ENCODE assay signal across 18 mouse cellular contexts in the genomic region with DNA sequence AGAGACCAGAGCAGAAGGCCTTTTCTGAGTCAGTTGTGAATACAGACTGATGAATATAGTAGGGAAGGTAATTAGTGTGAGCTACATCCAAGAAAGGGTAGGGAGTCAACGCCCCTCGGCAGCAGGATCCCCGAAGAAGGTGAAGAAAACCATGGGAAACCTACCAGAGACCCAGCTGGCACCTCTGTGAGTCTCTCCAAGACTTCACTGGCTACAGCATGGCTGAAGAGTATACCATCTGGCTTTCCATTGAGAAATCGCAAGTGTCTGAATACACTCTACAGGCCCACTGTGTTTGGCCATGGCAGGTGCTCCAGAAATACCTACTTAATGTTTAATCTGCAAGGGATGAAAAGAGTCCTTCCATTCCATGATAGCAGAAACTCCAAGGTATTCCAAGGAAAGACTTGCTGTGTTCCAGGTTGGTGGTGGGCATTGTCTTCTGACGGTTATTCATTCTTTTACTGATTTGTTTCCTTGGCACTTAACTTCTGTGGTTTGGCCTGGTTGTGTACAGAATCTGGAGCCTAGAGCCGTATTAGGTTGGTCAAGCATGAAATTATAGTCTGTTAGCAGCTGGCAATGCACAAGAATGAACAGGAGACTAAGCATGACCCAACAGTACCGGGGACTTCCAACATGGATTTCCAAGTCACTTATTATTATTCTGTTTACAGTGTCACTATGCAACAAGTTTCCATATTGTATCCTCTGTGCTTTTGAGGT.
A peak's percentile ranks its signal among the peaks of the same experiment; 100 is the strongest.
DNase-seq lines count a peak whose midpoint lies in the region; ATAC-seq and TF ChIP-seq lines count a peak whose summit lies in the region.
"Had no signal": no experiment of that assay in that cellular context is flagged by ENCODE, and none has a peak within 500 bp of the region (broad histone marks: within the 10 kb centered on the region; RNA-seq: fewer than 3 reads in every experiment).

No protein-coding gene starts in this region.

- ATAC-seq in heart, embryonic 11.5 days (replicated peaks; ENCODE audit: insufficient number of reproducible peaks, low FRiP score, low TSS enrichment): no peak
- no peak for ATAC-seq in erythroblast, adult 5-6 weeks (replicated peaks; ENCODE audit: low FRiP score, poor library complexity, severe bottlenecking)
- ATAC-seq: intestine, postnatal 0 days had no signal

- 85% methylated on average over 7 of the region's 7 CpGs for WGBS in heart, embryonic 11.5 days (ENCODE audit: insufficient replicate concordance)

- H3K36me3 ChIP-seq in heart, embryonic 11.5 days (ENCODE audit: control insufficient read depth, insufficient read depth, low read length): no peaks in the 10 kb centered on the region
- H3K36me3 ChIP-seq: embryonic facial prominence, embryonic 10.5 days; liver, embryonic 13.5 days; midbrain, embryonic 12.5 days had no signal

- no peak overlapping the region for H3K4me2 ChIP-seq in heart, embryonic 11.5 days
- H3K4me2 ChIP-seq: liver, embryonic 13.5 days; midbrain, embryonic 12.5 days had no signal

- no peak overlapping the region for H3K9ac ChIP-seq in heart, embryonic 11.5 days (ENCODE audit: low read depth, low read length)
- H3K9ac ChIP-seq: liver, embryonic 13.5 days; midbrain, embryonic 12.5 days had no signal

- no peaks in the 10 kb centered on the region for H3K9me3 ChIP-seq in heart, embryonic 11.5 days (replicated peaks; ENCODE audit: control insufficient read depth, low read length)
- H3K9me3 ChIP-seq: embryonic facial prominence, embryonic 10.5 days; liver, embryonic 13.5 days; midbrain, embryonic 12.5 days had no signal

- H3K27me3 ChIP-seq in heart, embryonic 11.5 days (ENCODE audit: control insufficient read depth, insufficient read depth, low read length): no peaks in the 10 kb centered on the region
- H3K27me3 ChIP-seq: liver, embryonic 13.5 days; midbrain, embryonic 12.5 days had no signal

- no peak for TF ChIP-seq POLR2A in brain, embryonic 14.5 days (IDR thresholded peaks at IDR 0.05; ENCODE audit: borderline replicate concordance, extremely low read depth, insufficient read depth, insufficient read length, poor library complexity, severe bottlenecking)

- DNase-seq in cerebellum, adult 9-11 months: peak; percentile 15
- no peak for DNase-seq in cerebellum, adult 11 months
- peak; percentile 24 for DNase-seq in heart, adult 11 months
- DNase-seq in 3134 (ENCODE audit: extremely low read depth, insufficient read length, low spot score): peak; percentile 24
- DNase-seq in brain, embryonic 14.5 days (ENCODE audit: low read depth): peak; percentile 44
- DNase-seq: adrenal gland, adult 2 months; gastrocnemius, postnatal 10 days; kidney, postnatal 4 days; liver, embryonic 13.5 days; lung, adult 2 months; lung, postnatal 14 days; right cerebral cortex, postnatal 25 days; spleen, adult 18-20 months had no signal

- no peak for TF ChIP-seq CTCF in brain, embryonic 14.5 days (IDR thresholded peaks at IDR 0.05; ENCODE audit: borderline replicate concordance, extremely low read depth, insufficient read depth, insufficient read length)

- H3K27ac ChIP-seq in heart, embryonic 11.5 days (ENCODE audit: low read depth, low read length): no peak overlapping the region
- H3K27ac ChIP-seq: embryonic facial prominence, embryonic 10.5 days; liver, embryonic 13.5 days; midbrain, embryonic 12.5 days had no signal

- no peaks in the 10 kb centered on the region for H3K4me1 ChIP-seq in heart, embryonic 11.5 days (ENCODE audit: control insufficient read depth, insufficient read depth, low read length)
- H3K4me1 ChIP-seq: liver, embryonic 13.5 days had no signal

- no peak overlapping the region for H3K4me3 ChIP-seq in heart, embryonic 11.5 days (ENCODE audit: low read depth, low read length)
- H3K4me3 ChIP-seq: embryonic facial prominence, embryonic 10.5 days; liver, embryonic 13.5 days; midbrain, embryonic 12.5 days had no signal
